Mouse (Mus musculus) intestine, postnatal 0 days (tissue): ENCODE data around the gene BC061212. TPM values are rescaled to one million over a fixed set of nuclear protein-coding genes. Genes with fewer than 3 reads are reported as not detected.
"Not testable (repeated sequence)": the region's sequence is repeated elsewhere in the genome, so short reads cannot be mapped to it uniquely, and the experiment has no call there.

ENCODE experiments used
- ATAC-seq: fragments of 200-750 bp; cut with Nextera tagmentation; 2 replicates; pipeline ENCODE4 v1.8.0; 2017; ENCODE audit warnings: mild to moderate bottlenecking, moderate TSS enrichment, moderate library complexity
- H3K27ac ChIP-seq: fragments of 300-500 bp; sonication (generic); 2 replicates; pipeline ENCODE4 v1.5.1; 2014; ENCODE audit warnings: mild to moderate bottlenecking, low read depth, low read length, moderate library complexity
- H3K27me3 ChIP-seq: fragments of 300-500 bp; sonication (generic); replicated peaks from 2 replicates; pipeline ENCODE4 v1.6.1; 2014; ENCODE audit warnings: low read length, mixed read lengths; ENCODE audit not compliant: control insufficient read depth, insufficient read depth
- H3K36me3 ChIP-seq: fragments of 300-500 bp; sonication (generic); 2 replicates; pipeline ENCODE4 v1.6.1; 2014; ENCODE audit warnings: mild to moderate bottlenecking, moderate library complexity; ENCODE audit not compliant: control insufficient read depth, insufficient read depth
- H3K4me1 ChIP-seq: fragments of 300-500 bp; sonication (generic); replicated peaks from 2 replicates; pipeline ENCODE4 v1.6.1; 2014; ENCODE audit warnings: antibody characterized with exemption, low read length, mixed read lengths; ENCODE audit not compliant: control insufficient read depth, insufficient read depth
- H3K4me2 ChIP-seq: fragments of 300-500 bp; sonication (generic); replicated peaks from 2 replicates; pipeline ENCODE4 v1.6.1; 2014; ENCODE audit warnings: low read depth, mild to moderate bottlenecking, moderate library complexity
- H3K4me3 ChIP-seq: fragments of 300-500 bp; sonication (generic); 2 replicates; pipeline ENCODE4 v1.5.1; 2014; ENCODE audit warnings: low read depth, low read length
- H3K9ac ChIP-seq: fragments of 300-500 bp; sonication (generic); 2 replicates; pipeline ENCODE4 v1.6.1; 2014; ENCODE audit warnings: mild to moderate bottlenecking, low read depth, low read length
- H3K9me3 ChIP-seq: fragments of 300-500 bp; sonication (generic); 2 replicates; pipeline ENCODE4 v1.6.1; 2016; ENCODE audit warnings: mixed run types; ENCODE audit not compliant: control insufficient read depth
- WGBS: fragments of 180-500 bp; shearing (Covaris S2); extraction: QIAGEN DNeasy Blood & Tissue Kit; methylation state at CpG from one replicate; pipeline ENCODE4 v1.1.7; 2014; 5-methylcytosine and 5-hydroxymethylcytosine counted together
- polyA plus RNA-seq: library from polyadenylated mRNA; unstranded; fragments of >200 nt; fragmentation: Nextera tagmentation; extraction: Ambion mirVana; gene quantifications from 2 replicates; pipeline ENCODE4 v1.2.1, GENCODE M21; 2015

The BC061212 gene
- polyA plus RNA-seq = not detected in 2 replicates

- H3K27ac ChIP-seq, H3K4me2 ChIP-seq, H3K27me3 ChIP-seq, H3K9me3 ChIP-seq, H3K4me1 ChIP-seq, H3K36me3 ChIP-seq, ATAC-seq, H3K4me3 ChIP-seq, H3K9ac ChIP-seq: not testable (repeated sequence)
- no CpG with 5 or more reads among the region's 1 CpGs for WGBS
Measured at GRCm38 (mm10) chr5:94070445-94070844, at the start of gene BC061212. BC061212 (minus strand) TSS chr5:94070545.

- not testable (repeated sequence) for H3K36me3 ChIP-seq, H3K4me1 ChIP-seq, H3K4me2 ChIP-seq, H3K9ac ChIP-seq, H3K27ac ChIP-seq, H3K27me3 ChIP-seq, ATAC-seq, H3K9me3 ChIP-seq, H3K4me3 ChIP-seq
- no CpG with 5 or more reads among the region's 3 CpGs for WGBS
Measured at GRCm38 (mm10) chr5:94076085-94076484, 5.7 kb upstream of the BC061212 start, which contains the start of gene Gm6351. Gm6351 (plus strand) TSS chr5:94076385.

Other genes with a start within 250 kb of the BC061212 start
- not detected in 2 replicates for gene Gm7792, start 226.8 kb downstream of the BC061212 start, polyA plus RNA-seq
- gene Gm16429, start 141.5 kb downstream of the BC061212 start, polyA plus RNA-seq = not detected in 2 replicates
- gene Gm6351, start 5.8 kb upstream of the BC061212 start, polyA plus RNA-seq = not detected in 2 replicates
- not detected in 2 replicates for gene Gm3106, start 147.5 kb upstream of the BC061212 start, polyA plus RNA-seq
- not detected in 2 replicates for gene A430089I19Rik, start 236.3 kb upstream of the BC061212 start, polyA plus RNA-seq
- gene Gm6502, start 243.9 kb upstream of the BC061212 start, polyA plus RNA-seq = not detected in 2 replicates